ENCODE assay signal across 8 mouse cellular contexts in genomic region chr5:33782345-33782998, GRCm38 (mm10). TPM values are rescaled to one million over a fixed set of nuclear protein-coding genes. Genes with fewer than 3 reads are reported as not detected.
DNase-seq lines count a peak whose midpoint lies in the region; ATAC-seq lines count a peak whose summit lies in the region.

Gene Letm1 (minus strand): TSS chr5:33782817.

- DNase-seq in T-cell, adult 2 months (ENCODE audit: low spot score) = peak; percentile 94
- peak; percentile 94 to 96 for DNase-seq in cerebellum, postnatal 36 days
- peak; percentile 95 to 98 for DNase-seq in frontal cortex, postnatal 36 days (ENCODE audit: low spot score in 2 of 2)
- peak; percentile 94 for DNase-seq in left cerebral cortex, adult 11 months (ENCODE audit: low spot score)
- DNase-seq in lung, postnatal 4 days = peak; percentile 94 to 97
- peak; percentile 83 for DNase-seq in retina, postnatal 7 days (ENCODE audit: low read depth, low spot score)
- DNase-seq in urinary bladder, adult 2 months (ENCODE audit: low spot score) = peak; percentile 90

- no peaks in the 10 kb centered on the region for H3K9me3 ChIP-seq in hindbrain, embryonic 15.5 days

- 0 out of 2 replicates have a peak, but pooled peaks cover 5% of the 10 kb centered on the region for H3K36me3 ChIP-seq in hindbrain, embryonic 15.5 days

- peak within 1 kb of the TSS; percentile 96 for H3K4me3 ChIP-seq in hindbrain, embryonic 15.5 days

- peak within 1 kb of the TSS; percentile 90 for H3K27ac ChIP-seq in hindbrain, embryonic 15.5 days (replicated peaks)

- H3K4me1 ChIP-seq in hindbrain, embryonic 15.5 days (replicated peaks) = peaks cover 22% of the 10 kb centered on the region

- no peaks in the 10 kb centered on the region for H3K27me3 ChIP-seq in hindbrain, embryonic 15.5 days

- under 1% methylated on average over 53 of the region's 65 CpGs for WGBS in hindbrain, embryonic 15.5 days

- peak; percentile 100 for ATAC-seq in hindbrain, embryonic 15.5 days (ENCODE audit: low FRiP score, low read depth)

- H3K4me2 ChIP-seq in hindbrain, embryonic 15.5 days = peak within 1 kb of the TSS; percentile 94

- peak within 1 kb of the TSS; percentile 98 for H3K9ac ChIP-seq in hindbrain, embryonic 15.5 days

RNA-seq across cellular contexts. Expression of gene Letm1, which starts in this region (rescaled TPM):
- 72.8 and 76.7 TPM in 2 replicates for polyA plus RNA-seq in hindbrain, embryonic 15.5 days (2015; fragmentation: Nextera tagmentation; extraction: Ambion mirVana)
- polyA plus RNA-seq in urinary bladder, adult 2 months (2012; rRNA removed) = 29.1 and 30.2 TPM in 2 replicates

Comparison
In these comparisons a context has a peak if more than half of its experiments do, and no peak if none do; other contexts are left out.
1. Peak in every context shown above with its lines: DNase-seq, ATAC-seq, H3K4me3 ChIP-seq and H3K27ac ChIP-seq.